Mouse (Mus musculus) MEL (cell line): ENCODE measurements around the gene Caly.

ENCODE experiments used
- BHLHE40 ChIP-seq: IDR thresholded peaks from 2 replicates; pipeline ENCODE4 v1.6.1; 2012; ENCODE audit warnings: low read depth, mild to moderate bottlenecking, inconsistent platforms, low read length, improper control_type of control experiment, borderline replicate concordance
- CHD2 ChIP-seq: IDR thresholded peaks from 2 replicates; pipeline ENCODE4 v1.6.1; 2011; ENCODE audit warnings: low read length, improper control_type of control experiment
- CTCF ChIP-seq, 3 experiments: IDR thresholded peaks in 2 of 3; conservative IDR thresholded peaks in 1 of 3; 2 replicates each; pipeline ENCODE4 v1.5.1; 2011 to 2012; ENCODE audit warnings: low read length in 3 of 3, low read depth in 2 of 3, mild to moderate bottlenecking in 2 of 3, improper control_type of control experiment in 1 of 3, inconsistent platforms in 1 of 3, mixed read lengths in 1 of 3, moderate library complexity in 1 of 3; ENCODE audit not compliant: control insufficient read depth in 1 of 3, insufficient read depth in 1 of 3, poor library complexity in 1 of 3, severe bottlenecking in 1 of 3
- EP300 ChIP-seq, 2 experiments: IDR thresholded peaks; 2 replicates each; pipeline ENCODE4 v1.6.1; 2011; ENCODE audit warnings: improper control_type of control experiment in 2 of 2, low read length in 2 of 2, low read depth in 1 of 2, mild to moderate bottlenecking in 1 of 2
- GATA1 ChIP-seq: IDR thresholded peaks from 2 replicates; pipeline ENCODE4 v1.6.1; 2011; ENCODE audit warnings: low read depth, low read length, improper control_type of control experiment
- MAX ChIP-seq: IDR thresholded peaks from 2 replicates; pipeline ENCODE4 v1.6.1; 2011; ENCODE audit warnings: low read length, improper control_type of control experiment
- POLR2A ChIP-seq, 2 experiments: IDR thresholded peaks; 2 replicates each; pipeline ENCODE4 v1.6.1; 2011 to 2012; ENCODE audit warnings: low read length in 2 of 2, mild to moderate bottlenecking in 2 of 2, control low read depth in 1 of 2, improper control_type of control experiment in 1 of 2, low read depth in 1 of 2, moderate library complexity in 1 of 2; ENCODE audit not compliant: control insufficient read depth in 1 of 2, insufficient read depth in 1 of 2, poor library complexity in 1 of 2
- POLR2AphosphoS2 ChIP-seq: IDR thresholded peaks from 2 replicates; pipeline ENCODE4 v1.6.1; 2011; ENCODE audit warnings: low read length, improper control_type of control experiment
- TAL1 ChIP-seq: IDR thresholded peaks from 2 replicates; pipeline ENCODE4 v1.6.1; 2012; ENCODE audit warnings: mild to moderate bottlenecking, inconsistent platforms, low read length, moderate library complexity, mixed read lengths
- TBP ChIP-seq: IDR thresholded peaks from 2 replicates; pipeline ENCODE4 v1.8.0; 2011; ENCODE audit warnings: low read depth, low read length, improper control_type of control experiment
- TCF12 ChIP-seq: IDR thresholded peaks from 2 replicates; pipeline ENCODE4 v1.6.1; 2014; ENCODE audit warnings: low read depth, mild to moderate bottlenecking, inconsistent platforms, low read length, improper control_type of control experiment, moderate library complexity
- USF2 ChIP-seq, 2 experiments: IDR thresholded peaks; 2 replicates each; pipeline ENCODE4 v1.6.1; 2011 to 2012; ENCODE audit warnings: improper control_type of control experiment in 2 of 2, low read length in 2 of 2, borderline replicate concordance in 1 of 2, inconsistent platforms in 1 of 2, low read depth in 1 of 2, mild to moderate bottlenecking in 1 of 2; ENCODE audit not compliant: insufficient read depth in 1 of 2
- ZNF384 ChIP-seq: IDR thresholded peaks from 2 replicates; pipeline ENCODE4 v1.6.1; 2012; ENCODE audit warnings: low read depth, mild to moderate bottlenecking, inconsistent platforms, low read length, improper control_type of control experiment

GRCm38 (mm10) chr7:140124382-140124781 lies 42.0 kb upstream of the Caly start:
- TF ChIP-seq CTCF (IDR thresholded peaks at IDR 0.05 in 2 of 3, conservative IDR thresholded peaks at IDR 0.05 in 1 of 3; ENCODE audit: control insufficient read depth in 1 of 3, insufficient read depth in 1 of 3, low read depth in 2 of 3, low read length in 3 of 3, poor library complexity in 1 of 3, severe bottlenecking in 1 of 3) = no peak
- no peak for TF ChIP-seq EP300 (IDR thresholded peaks at IDR 0.05; ENCODE audit: low read depth in 1 of 2, low read length in 2 of 2)
- no peak for TF ChIP-seq POLR2A (IDR thresholded peaks at IDR 0.05; ENCODE audit: control insufficient read depth in 1 of 2, insufficient read depth in 1 of 2, low read depth in 1 of 2, low read length in 2 of 2, poor library complexity in 1 of 2)
- TF ChIP-seq MAX = no peak
- no peak for TF ChIP-seq USF2 (IDR thresholded peaks at IDR 0.05; ENCODE audit: borderline replicate concordance in 1 of 2, insufficient read depth in 1 of 2, low read depth in 1 of 2, low read length in 2 of 2)
- TF ChIP-seq CHD2 = no peak
- TF ChIP-seq TBP = no peak
- TF ChIP-seq GATA1 = no peak
- no peak for TF ChIP-seq ZNF384
- TF ChIP-seq BHLHE40 = no peak
- TF ChIP-seq TCF12 = no peak
- no peak for TF ChIP-seq TAL1
- no peak for TF ChIP-seq POLR2AphosphoS2
